Mouse (Mus musculus) liver, embryonic 12.5 days (tissue): ENCODE data around the gene Cer1. TPM values are rescaled to one million over a fixed set of nuclear protein-coding genes. Genes with fewer than 3 reads are reported as not detected.

Experiments
- ATAC-seq: fragments of 200-750 bp; cut with Nextera tagmentation; 2 replicates; pipeline ENCODE4 v1.8.0; 2017; ENCODE audit warnings: moderate number of reproducible peaks, mild to moderate bottlenecking, moderate library complexity
- H3K27ac ChIP-seq: fragments of 300-500 bp; sonication (generic); 2 replicates; pipeline ENCODE4 v1.5.1; 2016; ENCODE audit warnings: mild to moderate bottlenecking
- H3K27me3 ChIP-seq: fragments of 300-500 bp; sonication (generic); replicated peaks from 2 replicates; pipeline ENCODE4 v1.6.1; 2016; ENCODE audit warnings: mild to moderate bottlenecking, moderate library complexity
- H3K36me3 ChIP-seq: fragments of 300-500 bp; sonication (generic); 2 replicates; pipeline ENCODE4 v1.6.1; 2016; ENCODE audit warnings: mild to moderate bottlenecking, moderate library complexity
- H3K4me1 ChIP-seq: fragments of 300-500 bp; sonication (generic); 2 replicates; pipeline ENCODE4 v1.6.1; 2016
- H3K4me2 ChIP-seq: fragments of 300-500 bp; sonication (generic); 2 replicates; pipeline ENCODE4 v1.6.1; 2016; ENCODE audit warnings: mild to moderate bottlenecking, moderate library complexity
- H3K4me3 ChIP-seq: fragments of 300-500 bp; sonication (generic); 2 replicates; pipeline ENCODE4 v1.5.1; 2016; ENCODE audit warnings: mild to moderate bottlenecking, moderate library complexity
- H3K9ac ChIP-seq: fragments of 300-500 bp; sonication (generic); 2 replicates; pipeline ENCODE4 v1.6.1; 2016; ENCODE audit warnings: mild to moderate bottlenecking, moderate library complexity
- H3K9me3 ChIP-seq: fragments of 300-500 bp; sonication (generic); replicated peaks from 2 replicates; pipeline ENCODE4 v1.6.1; 2016; ENCODE audit warnings: mild to moderate bottlenecking, moderate library complexity
- WGBS: fragments of 180-500 bp; shearing (Covaris S2); methylation state at CpG from one replicate; pipeline ENCODE4 v1.1.7; 2016; ENCODE audit not compliant: insufficient replicate concordance; 5-methylcytosine and 5-hydroxymethylcytosine counted together
- polyA plus RNA-seq: library from polyadenylated mRNA; unstranded; fragments of >200 nt; fragmentation: Nextera tagmentation; extraction: Ambion mirVana; gene quantifications from 2 replicates; pipeline ENCODE4 v1.2.1, GENCODE M21; 2016

Gene Cer1
- polyA plus RNA-seq, 1 experiment from 2014 or later = not detected

DNA sequence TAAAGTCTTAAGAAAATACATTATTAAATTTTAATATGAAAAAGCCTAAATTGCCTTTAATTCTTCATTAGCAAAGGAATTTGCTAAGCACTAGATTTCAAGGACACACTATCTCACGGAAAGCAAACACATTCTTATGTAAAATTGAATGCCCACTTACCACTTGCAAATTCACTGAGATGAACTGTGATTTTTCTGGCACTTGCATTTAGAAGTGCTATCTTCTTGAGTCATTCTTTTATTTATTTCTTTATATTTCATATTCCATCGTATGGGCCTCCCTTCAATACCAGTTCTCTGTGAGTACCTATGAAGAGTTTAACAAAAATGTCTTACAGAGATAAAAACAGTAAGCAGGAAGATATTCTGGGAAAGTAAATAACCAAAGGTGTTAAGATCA, 31.1 kb downstream of the Cer1 start:
- Histone ChIP-seq H3K9ac (no peak overlapping the region), H3K36me3 (0 out of 2 replicates have a peak, but pooled peaks cover 3% of the 10 kb centered on the region), H3K4me1 (peaks cover 38% of the 10 kb centered on the region), H3K27me3 (no peaks in the 10 kb centered on the region), H3K9me3 (no peaks in the 10 kb centered on the region), H3K4me3 (no peak overlapping the region), H3K27ac (no peak overlapping the region), H3K4me2 (no peak overlapping the region)
- whole genome bisulfite sequencing = 74% methylated on average over 2 of the region's 2 CpGs
- ATAC-seq = no peak

DNA sequence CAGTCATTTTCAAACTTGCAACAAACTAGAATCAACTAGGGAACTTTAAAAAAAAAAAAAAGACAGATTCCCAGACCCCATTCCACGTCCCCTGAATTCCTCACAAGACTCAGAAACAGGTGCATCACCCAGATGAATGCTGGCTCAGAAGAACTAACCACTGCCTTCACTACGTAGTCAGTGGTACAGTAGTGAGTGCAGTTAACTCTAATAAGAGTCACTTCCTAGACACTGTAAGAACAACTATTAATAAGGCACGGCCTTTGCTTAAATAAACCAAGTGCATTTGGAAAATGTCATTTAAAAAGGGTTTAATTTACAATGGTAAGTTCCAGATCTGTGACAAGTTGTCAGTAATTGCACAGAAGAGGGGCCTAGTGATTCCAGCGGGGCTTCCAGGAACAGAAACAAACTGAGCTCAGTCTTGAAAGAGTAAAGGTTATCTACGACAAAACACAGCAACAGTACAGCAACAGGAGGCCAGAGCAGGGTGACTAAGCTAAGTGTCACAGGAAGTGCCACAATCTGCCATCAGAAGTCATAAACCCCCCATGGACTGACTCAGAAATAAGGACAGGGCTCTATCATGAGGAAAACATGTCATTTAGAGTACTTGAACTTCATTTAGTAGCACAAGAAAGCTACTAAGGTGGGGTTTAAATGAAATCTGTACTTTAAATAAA, 36.3 kb downstream of the Cer1 start:
- Histone ChIP-seq H3K9me3 (no peaks in the 10 kb centered on the region), H3K4me3 (no peak overlapping the region), H3K4me1 (peaks cover 38% of the 10 kb centered on the region), H3K27ac (peak overlapping the region; percentile 74), H3K36me3 (peaks cover 13% of the 10 kb centered on the region), H3K27me3 (no peaks in the 10 kb centered on the region), H3K4me2 (peak overlapping the region; percentile 38), H3K9ac (no peak overlapping the region)
- ATAC-seq = peak; percentile 88
- WGBS = 22% methylated on average over 5 of the region's 5 CpGs

DNA sequence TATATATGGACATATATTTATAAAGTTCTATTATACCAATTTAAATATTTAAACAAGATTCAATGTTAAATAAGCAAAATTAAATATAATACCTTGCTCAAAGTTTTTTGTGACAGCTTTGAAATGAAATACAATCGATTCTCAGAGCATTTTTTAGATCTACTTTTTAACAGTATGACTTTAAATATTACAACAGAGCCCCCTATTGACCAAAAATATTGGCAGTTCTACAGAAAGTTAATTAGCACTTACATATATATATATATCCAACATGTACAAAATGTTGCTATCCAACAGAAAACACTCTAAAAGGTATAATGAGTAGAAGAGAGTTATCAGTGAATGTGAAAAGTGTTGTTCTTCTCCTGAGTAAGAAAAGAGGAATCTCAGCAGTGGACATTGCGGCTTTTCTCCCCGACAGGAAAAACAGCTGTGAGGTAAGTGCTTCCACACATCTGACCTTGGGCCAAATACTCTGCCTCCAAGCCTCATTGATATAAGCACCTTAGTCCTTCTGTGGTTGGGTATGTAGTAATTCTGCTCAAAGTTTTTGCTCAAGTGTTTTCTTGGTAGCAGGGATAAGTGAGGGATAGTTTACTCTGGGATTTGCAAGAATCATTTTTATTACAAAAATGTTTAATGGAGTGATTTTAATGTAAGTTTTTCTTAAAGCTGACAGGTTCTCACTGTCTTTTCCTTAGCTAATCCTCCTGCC, 47.3 kb downstream of the Cer1 start:
- whole genome bisulfite sequencing = 76% methylated on average over 3 of the region's 3 CpGs
- ATAC-seq = no peak
- peaks cover 41% of the 10 kb centered on the region for H3K36me3 ChIP-seq
- no peak overlapping the region for H3K9ac ChIP-seq
- H3K9me3 ChIP-seq = no peaks in the 10 kb centered on the region
- H3K27me3 ChIP-seq = no peaks in the 10 kb centered on the region
- H3K4me2 ChIP-seq = no peak overlapping the region
- no peak overlapping the region for H3K27ac ChIP-seq
- H3K4me1 ChIP-seq = no peaks in the 10 kb centered on the region
- H3K4me3 ChIP-seq = no peak overlapping the region

Other genes starting within 250 kb of the Cer1 start
- 9.5 and 11.8 TPM in 2 replicates for gene Nfib, start 179.4 kb downstream of the Cer1 start, polyA plus RNA-seq
- 7.4 and 8.1 TPM in 2 replicates for gene Zdhhc21, start 25.2 kb downstream of the Cer1 start, polyA plus RNA-seq
- 1.7 and 1.9 TPM in 2 replicates for gene Frem1, start 167.2 kb upstream of the Cer1 start, polyA plus RNA-seq